Mouse (Mus musculus): ENCODE data around the gene Gtf2ird1. TPM values are rescaled to one million over a fixed set of nuclear protein-coding genes. Genes with fewer than 3 reads are reported as not detected.

Gtf2ird1 gene
- polyA plus RNA-seq, 3 experiments from 2014 or later = 3.5 to 12.4 (median 5.7) TPM

DNA sequence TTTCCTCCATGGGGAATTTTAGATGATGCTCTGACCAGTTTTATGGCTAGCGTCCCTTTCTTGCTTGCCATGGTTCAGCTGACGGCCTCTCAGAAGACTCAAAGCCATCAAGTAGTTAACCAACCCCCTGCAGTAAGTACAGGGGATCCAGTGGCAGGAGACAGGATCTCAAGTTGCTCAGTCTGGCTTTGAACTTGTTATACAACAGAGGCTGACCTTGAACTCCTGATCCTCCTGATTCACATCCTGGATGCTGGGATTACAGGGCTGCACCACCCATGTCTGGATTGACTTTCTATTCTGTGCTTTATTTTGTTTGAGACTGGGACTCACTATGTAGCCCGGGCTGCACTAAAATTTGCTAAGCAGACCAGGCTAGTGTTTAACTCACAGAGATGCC lies 14.4 kb downstream of the Gtf2ird1 start:
- ATAC-seq = no peak

DNA sequence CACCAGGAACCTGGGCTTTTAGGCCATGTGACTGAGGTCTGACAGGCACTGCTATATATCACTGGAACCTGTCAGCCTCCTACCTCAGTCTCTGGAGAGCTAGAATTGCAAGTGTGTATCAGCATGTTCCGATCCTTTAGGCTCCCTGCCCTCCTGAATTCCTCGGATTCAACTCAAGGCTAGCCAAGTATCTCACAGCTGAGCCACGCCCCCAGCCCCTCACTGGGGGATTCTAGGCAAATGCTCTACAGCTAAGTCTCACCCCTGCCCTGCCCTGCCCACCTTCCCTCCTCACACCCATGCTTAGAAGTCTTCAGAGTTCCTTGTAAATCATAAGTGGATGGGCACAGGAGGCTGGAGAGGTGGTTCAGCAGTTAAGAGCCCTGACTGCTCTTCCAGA lies 15.4 kb downstream of the Gtf2ird1 start:
- ATAC-seq = no peak

- no peak for ATAC-seq
Observed at GRCm38 (mm10) chr5:134440098-134440497, 16.4 kb downstream of the Gtf2ird1 start.

DNA sequence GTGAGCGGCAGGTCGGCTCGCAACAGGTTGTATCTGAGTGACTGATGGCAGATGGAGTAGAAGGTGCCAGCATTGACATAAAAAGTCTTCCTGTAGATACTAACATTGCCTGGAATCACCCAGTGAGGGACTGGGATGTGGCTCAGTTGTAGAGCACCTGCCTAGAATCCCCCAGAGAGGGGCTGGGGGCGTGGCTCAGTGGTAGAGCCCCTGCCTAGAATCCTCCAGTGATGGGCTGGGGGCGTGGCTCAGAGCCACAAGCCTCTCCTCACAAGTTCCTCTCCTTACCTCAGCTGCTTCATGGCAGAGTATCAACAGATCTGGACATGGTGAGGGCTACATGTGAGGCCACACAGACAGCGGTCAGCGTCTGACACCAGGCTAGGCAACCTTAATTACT lies 17.0 kb downstream of the Gtf2ird1 start:
- no peak for ATAC-seq

DNA sequence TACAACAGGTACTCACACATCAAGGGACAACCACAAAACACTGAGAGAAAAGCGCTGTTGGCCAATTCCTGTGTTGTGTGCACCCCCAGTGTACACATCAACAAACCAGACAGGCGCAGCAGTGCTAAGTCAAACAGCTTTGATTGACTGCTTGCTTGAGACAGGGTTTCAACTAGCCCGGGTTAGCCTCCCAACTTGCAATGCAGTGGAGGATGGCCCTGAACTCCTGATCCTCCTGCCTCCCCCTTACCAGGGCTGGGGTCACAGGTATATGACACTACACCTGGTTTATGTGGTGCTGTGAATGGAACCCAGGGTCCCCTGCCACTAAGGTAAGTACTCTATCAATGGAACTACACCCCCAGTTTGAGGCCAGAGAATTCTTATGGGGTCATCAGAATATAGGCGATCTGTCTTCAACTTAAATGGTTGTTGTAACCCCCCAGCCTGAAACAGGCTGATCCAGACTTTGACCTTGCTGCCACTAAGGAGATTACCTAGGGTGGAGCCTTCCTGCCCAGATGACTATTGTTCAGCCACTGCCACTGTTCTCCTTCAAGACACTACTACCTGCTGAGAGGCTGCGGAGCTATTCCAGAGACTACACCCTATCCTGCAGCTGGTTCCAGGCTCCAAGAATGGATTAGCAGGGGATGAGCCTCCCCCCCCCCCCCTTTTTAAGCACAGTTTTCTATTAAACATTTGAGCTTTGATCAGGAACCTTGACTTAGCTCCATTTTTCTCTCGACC lies 17.7 kb downstream of the Gtf2ird1 start:
- ATAC-seq = no peak

DNA sequence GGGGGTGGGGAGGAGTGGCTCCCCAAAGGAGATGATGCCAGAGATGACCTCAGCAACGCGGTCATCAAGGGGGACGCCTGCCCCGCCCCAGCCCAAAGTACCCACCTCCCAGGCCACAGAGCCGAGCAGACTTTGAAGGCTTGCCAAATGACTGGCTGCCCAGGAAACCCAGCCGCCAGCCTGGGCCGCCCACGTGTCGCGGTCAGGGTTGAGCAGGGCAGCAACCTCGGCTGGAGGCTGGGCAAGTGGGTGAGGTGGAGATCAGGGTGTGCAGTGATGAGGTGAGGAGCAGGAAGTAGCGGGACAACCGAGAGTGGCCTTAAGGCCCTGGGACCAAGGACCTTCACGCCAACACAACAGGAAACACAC lies 19.1 kb downstream of the Gtf2ird1 start:
- ATAC-seq = peak; percentile 83

- ATAC-seq = no peak
Observed at GRCm38 (mm10) chr5:134436782-134437458, 19.6 kb downstream of the Gtf2ird1 start.

GRCm38 (mm10) chr5:134435836-134436331 lies 20.6 kb downstream of the Gtf2ird1 start:
- no peak for ATAC-seq

DNA sequence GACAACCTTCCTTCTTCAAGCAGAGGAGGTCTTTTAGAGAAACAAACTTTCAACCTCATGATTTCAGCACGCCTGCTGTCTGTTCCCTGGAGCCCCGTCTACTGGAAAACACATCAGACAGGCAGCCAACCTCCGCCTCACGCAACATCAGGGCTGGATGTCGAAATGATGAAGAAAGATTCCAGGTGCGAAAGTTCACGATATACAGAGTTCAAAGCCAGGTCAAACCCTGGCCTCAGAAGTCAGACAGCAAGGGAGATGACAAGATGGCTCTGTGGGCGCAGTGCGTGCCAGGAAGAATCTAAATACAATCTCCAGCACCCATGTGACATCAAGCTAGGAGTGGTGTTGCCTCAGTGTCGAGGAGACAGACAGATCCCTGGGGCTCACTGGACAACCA lies 23.4 kb downstream of the Gtf2ird1 start:
- no peak for ATAC-seq

DNA sequence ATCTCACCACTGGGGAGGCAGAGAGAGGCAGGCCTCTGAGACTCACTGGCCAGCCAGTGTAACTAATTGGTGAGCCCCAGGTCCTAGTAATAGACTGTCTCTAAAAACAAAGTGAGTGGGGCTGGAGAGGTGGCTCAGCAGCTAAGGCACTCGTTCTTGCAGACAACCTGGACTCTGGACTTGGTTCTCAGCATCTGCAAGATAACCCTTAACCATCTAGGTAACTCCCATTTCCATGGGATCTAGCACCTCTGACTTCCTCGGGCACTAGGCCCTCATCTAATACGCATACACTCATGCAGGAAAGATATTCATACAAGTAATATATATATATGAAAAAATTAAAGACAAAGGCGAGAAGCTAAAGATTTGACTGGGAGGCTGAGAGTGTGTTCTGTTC lies 26.4 kb downstream of the Gtf2ird1 start:
- ATAC-seq = no peak

- ATAC-seq = no peak
Observed at GRCm38 (mm10) chr5:134427664-134428063, 28.9 kb downstream of the Gtf2ird1 start.

DNA sequence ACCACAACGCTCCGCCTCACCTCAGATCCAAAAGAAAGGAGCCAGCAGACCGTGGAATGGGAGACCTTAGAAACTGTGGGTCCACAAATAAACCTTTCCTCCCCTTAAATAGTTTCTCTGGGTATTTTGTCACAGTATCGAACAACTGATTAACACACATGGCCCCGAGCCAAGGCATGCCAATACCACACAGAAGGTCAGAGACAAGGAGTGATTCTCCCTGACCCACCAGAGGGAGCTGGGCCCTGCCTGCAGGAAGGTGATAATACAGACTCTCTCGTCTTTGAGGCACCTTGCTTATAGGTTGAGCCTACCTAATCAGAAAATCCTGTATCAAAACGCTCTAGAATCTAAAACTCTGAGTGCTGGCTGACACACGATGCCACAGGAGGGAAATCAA lies 30.9 kb downstream of the Gtf2ird1 start:
- ATAC-seq = no peak

GRCm38 (mm10) chr5:134423930-134424329 lies 32.6 kb downstream of the Gtf2ird1 start:
- ATAC-seq = no peak

GRCm38 (mm10) chr5:134423372-134423771 lies 33.1 kb downstream of the Gtf2ird1 start:
- ATAC-seq = no peak

- ATAC-seq = no peak
Observed at GRCm38 (mm10) chr5:134422265-134422925, 34.1 kb downstream of the Gtf2ird1 start.

DNA sequence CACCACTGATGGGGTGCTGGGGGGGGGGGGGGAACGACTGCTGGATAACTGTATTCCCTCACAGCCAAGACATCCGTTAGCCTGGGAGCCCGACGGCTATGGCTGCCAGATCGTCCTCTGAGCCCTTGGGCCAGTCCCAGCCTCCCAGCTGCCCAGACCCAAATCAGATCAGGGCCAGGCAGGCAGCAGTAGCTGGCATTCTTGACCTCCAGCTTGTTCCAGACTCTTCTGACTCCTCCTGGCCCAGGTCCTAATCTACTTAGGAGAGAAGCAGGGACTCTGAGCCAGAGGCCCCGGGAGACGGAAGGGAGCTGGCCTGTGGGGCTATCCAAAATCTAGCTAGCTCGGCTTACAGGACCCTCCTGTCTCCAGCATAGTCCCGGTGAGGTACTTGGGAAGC lies 35.5 kb downstream of the Gtf2ird1 start:
- no peak for ATAC-seq

DNA sequence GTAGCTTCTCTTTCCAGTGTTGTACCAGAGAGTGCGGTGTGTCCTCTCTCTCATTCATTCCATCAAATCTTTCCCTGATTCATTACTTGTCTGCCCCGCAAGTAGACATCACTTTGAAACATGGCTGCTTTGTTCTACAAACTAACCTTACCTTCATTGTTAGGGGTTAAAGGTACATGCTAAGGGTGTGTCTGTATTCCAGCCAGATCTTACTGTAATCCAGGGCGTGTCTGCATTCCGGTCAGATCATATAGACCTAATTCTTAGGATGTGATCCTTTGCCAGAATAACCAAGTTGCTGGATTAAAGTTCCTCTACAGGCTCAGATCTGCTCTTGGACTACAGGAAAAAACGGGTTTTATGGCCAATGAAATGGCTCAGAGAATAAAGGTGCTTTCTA lies 36.8 kb downstream of the Gtf2ird1 start:
- ATAC-seq = no peak

GRCm38 (mm10) chr5:134418315-134419074 lies 38.0 kb downstream of the Gtf2ird1 start:
- no peak for ATAC-seq

DNA sequence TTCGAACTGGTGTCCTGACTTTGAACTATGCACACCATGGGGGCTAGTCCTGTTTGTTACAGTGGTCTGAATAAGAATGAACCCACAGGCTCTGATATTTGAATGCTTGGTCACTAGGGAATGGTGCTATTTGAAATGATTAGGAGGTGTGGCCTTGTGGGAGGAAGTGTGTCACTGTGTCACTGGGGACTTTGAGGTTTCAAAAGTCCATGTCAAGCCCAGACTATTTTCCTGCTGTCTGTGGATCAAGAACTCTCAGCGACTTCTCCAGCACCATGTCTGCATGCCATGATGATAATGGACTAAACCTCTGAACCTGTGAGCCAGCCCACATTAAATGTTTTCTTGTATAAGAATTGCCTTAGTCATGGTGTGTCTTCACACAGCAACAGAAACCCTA lies 44.2 kb downstream of the Gtf2ird1 start:
- ATAC-seq = no peak

- ATAC-seq = no peak
Observed at GRCm38 (mm10) chr5:134410307-134410836, 46.1 kb downstream of the Gtf2ird1 start.

GRCm38 (mm10) chr5:134409606-134410306 lies 46.8 kb downstream of the Gtf2ird1 start:
- ATAC-seq = no peak

DNA sequence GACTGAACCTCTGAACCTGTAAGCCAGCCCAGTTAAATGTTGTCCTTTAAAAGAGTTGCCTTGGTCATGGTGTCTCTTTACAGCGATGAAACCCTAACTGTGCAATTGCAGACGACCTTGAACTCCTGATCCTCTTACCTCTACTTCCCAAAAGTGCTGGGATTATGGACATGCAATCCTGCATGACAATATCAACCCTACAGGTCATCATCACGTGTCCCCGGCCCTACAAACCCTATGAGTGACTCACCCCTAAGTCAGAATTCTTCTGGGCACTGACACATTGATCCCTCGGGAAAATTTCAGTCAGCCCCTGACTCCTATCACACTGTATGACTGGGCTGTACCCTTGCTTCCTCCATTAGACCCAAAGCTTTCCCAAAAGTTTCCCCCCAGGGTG lies 48.4 kb downstream of the Gtf2ird1 start:
- no peak for ATAC-seq

Measured in inflammation-experienced regulatory T-cells, adult 6 months (primary cell).